Mouse (Mus musculus) thymus, postnatal 4 days (tissue): ENCODE measurements around the gene Foxo3.

Experiments used
- DNase-seq: peaks from one replicate; pipeline ENCODE4 v3.0.0; 2021

The Foxo3 gene

DNA sequence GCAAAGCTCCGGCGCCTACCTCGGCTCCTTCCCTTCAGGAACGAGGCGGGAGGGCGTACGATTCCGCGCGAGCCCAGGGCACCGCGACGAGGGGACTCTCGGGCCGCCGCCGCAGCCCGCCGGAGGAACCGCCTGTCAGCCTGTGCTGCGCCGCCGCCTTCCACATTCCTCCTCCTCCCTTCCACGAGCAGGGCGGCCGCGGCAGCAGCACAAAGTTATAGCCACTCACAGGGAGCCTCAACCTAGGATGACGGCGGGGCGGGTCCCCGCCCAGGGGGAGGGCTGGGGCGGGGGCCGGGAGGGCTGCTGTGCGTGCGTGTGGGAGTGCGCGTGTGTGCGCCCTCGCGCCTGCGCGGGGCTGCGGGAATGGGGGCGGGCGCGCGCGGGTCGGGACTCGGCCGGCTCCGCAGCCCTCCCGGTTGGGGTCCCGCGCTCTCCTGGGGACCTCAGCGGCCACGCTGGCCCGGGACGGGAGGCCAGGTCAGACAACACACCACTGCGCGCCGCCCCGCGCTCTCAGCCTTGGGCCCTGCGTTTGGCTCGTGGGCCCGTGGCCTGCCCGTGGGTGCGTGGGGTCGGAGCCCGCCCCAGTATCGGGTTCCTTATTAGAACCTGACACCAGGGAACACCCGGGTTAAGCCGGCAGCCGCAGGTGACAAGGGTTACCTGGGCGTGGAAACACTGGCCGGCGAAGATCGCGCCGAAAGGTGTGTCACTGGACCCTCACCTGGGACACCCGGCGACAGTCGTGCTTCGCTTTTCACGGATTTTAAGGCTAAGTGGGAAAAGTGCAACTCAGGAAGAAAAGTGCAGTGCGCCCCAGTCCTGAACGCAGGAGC is at the start of gene Foxo3:
Foxo3 (minus strand) TSS at position 249 of the 839 bp plus-strand sequence.
- peak; percentile 90 for DNase-seq

DNA sequence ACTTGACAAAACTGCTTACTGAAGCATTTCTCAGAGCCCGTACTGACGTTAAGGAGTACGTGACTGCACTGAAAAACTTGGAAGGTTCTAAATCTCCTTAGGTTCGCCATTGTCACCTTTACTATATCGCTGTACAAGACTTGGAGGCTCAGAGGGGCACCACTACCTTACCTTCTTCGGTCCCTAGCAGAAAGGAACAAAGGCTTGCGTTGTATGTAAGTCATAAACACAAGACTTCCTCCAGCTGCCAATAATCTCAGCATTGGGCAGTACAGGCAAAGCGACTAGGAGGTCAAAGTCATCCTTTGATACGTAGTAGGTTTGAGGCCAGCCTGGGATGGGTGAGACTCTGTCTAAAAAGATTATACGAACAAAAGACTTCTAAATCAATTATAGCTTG is 48.8 kb upstream of the Foxo3 start:
- no peak for DNase-seq

DNA sequence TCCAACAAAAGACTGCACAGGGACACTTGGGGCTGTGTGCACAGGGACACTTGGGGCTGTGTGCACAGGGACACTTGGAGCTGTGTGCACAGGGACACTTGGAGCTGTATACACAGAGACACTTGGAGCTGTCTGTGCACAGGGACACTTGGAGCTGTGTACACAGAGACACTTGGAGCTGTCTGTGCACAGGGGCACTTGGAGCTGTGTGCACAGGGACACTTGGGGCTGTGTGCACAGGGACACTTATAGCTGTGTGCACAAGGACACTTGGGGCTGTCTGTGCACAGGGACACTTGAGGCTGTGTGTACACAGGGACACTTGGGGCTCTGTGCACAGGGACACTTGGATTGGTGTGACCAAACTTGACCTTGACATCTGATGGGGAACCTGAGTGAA is 47.4 kb upstream of the Foxo3 start:
- DNase-seq: no peak

DNA sequence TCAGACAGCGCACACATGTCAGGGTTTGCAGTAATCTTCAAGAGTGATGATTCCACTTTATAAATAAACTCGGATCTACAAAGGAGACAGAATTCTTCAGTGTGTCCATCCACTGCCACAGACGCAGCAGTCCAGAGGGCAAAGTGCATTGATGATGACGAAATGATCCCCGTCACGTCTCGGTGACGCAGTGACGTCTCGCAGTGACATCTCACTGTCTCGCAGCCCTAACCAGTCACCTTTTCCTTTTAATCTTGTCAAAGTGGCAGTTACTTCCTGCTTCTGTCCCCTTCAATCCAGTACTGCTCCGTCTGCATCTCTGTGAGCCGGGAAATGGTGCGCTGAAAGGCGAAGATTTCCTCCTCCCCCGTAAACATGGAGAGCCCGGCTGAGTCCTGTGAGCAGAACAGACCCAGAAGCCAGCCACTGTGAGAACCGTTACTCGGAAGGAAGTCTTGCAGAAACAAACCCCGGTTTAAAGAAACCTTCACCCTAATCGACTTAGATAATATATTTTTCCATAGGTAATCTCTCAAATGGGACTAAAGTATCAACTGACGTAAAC is 36.7 kb upstream of the Foxo3 start:
- DNase-seq: no peak

DNA sequence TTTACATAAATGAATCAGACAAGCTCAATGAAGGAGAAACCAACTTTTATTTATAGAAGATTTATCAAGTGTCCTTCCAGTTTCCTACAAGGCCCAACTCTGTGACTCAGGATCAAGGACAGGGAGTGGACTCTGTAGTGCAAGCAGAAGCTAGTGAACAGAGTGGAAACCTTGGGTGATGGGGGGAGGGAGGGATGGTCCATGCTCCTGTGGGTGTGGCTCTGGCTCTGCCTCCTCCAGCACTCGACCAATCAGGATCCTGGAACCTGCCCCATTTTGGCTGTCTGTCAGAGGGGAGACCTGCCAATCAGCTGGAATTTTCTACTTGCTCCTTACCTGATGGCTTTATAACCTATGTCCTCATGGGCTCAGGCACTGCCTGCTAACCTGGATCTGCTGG is 36.0 kb upstream of the Foxo3 start:
- no peak for DNase-seq

DNA sequence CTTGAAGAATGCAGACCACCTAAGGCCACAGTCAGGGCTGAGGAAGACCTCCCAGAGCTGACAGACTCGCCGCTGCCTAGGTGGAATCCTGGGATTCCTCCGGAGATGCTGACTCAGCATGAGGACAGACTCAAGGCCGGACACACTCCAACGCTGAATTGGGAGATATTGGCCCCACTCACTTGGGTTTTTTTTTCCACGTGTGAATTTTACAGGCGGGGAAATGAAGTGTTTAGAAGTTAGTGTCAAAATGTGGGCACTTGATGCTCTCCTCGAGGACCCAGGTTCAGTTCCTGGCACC is 32.1 kb upstream of the Foxo3 start:
- no peak for DNase-seq

DNA sequence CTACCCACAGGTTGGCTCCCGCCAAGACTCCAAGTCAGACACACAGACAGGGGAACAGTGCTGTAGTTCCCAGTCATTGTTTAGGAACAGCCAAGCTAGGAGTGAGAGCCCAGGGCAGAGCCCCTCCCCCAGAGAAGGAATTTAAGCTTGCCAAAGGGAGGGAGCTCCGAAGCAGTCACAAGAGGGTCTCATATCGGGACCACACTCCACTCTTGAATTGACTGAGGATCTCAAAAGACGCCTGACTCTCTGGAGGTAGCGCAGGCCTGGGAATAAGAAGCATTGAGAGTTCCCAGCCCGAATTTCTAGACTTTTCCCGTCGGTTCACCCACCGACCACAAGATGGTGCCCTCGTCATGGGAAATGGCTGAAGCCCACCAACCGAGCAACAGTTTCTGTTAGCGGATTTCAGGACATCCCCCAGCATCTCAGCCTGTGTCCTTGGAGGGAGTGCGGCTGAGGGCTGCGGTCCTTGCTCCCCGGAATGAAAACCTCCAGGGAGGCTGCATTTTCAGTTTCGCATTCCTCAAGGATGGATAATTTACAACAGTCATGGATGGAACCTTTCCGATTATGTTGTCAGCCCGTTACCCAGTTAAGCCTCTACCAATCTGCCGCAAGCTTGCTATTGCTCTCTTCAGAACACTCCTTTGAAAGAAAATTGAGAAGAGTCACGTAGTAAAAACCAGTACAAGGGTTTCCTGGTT is 31.6 kb upstream of the Foxo3 start:
- DNase-seq: peak; percentile 84

DNA sequence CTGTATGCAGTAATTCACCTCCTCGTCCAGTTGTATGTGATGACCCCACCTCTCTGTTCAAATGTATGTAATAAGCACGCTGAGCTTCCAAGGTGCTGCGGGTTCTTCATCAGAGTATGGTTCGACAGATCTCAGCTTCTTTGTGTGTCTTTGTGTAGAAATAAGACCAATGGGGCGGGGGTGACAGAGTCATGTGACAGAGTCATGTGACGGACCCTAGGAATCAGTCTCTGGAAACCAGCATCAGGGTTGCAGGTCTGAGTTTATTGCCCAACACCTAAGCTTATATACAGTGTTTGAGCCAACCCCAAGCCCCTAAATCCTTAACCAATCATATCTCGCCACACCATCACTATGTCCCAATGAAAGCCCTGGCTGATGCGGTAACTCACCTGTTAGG is 29.9 kb upstream of the Foxo3 start:
- no peak for DNase-seq

DNA sequence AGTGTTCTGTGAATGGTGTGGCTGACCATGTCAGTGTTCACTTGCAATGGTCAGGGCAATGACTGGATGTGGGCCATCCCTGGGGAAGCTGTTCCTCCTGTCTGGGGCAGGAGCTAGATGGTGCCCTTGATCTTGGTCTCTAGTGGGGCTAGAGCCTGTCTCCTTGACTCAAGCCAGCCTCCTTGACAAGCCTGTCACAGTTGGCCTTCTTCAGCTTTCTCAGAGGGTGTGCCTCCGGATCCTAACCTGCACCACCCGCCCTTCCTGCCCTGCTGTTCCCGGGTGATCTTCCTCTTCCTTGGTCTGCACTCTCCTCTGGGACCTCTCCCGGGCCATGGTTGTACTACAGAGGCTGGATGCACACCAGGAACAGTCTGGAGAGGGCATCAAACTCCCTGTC is 24.2 kb upstream of the Foxo3 start:
- DNase-seq: no peak

DNA sequence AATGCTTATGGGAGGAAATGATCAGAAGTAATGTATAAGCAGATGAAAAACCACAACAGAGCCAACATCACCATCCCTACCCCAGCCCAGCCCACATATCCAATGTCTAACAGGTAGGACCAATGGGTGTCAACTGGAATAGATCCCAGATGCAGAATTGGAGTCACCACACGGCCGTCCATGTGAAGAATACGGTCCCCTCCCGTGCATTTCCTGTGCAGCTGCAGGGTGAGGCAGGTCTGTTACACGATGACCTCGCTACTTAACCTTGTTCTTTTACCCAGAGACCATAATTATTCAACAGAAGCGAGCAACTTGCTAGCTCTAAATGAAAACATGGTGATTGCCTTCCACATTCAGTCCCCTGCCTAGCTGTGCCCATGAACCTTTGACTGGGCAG is 23.4 kb upstream of the Foxo3 start:
- DNase-seq: peak; percentile 33

DNA sequence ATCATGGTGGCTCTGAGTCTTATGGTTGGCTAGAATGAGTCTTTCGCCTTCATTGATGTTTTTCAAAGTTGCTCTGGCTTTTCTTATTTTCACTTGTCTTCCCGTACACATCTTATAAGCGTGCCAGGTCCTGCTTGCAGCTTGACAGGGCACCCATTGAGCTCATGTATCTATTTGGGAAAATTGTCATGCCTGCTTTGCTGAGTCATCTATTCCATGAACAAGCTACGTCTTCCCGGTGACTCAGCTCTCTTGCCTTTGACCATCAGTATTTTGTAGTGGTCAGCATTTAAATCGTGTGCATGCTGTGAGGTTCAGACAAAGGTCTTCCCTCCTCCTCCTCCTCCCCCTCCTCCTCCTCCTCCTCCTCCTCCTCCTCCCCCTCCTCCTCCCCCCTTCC is 22.9 kb upstream of the Foxo3 start:
- DNase-seq: no peak

DNA sequence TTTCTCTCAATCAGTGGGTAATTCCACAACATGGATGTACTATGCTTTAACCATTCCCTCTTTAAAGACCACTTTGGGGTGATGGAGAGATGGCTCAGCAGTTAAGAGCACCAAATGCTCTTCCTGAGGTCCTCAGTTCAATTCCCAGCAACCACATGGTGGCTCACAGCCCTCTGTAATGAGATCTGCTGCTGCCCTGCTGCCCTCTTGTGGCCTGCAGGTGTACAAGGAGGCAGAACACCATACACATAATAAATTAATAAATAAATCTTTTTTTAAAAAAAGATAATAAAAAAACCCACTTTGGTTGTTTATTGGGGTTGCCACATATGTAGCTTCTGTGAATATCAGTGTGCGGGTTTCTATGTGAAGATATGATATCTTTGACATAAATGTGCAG is 21.4 kb upstream of the Foxo3 start:
- DNase-seq: no peak

DNA sequence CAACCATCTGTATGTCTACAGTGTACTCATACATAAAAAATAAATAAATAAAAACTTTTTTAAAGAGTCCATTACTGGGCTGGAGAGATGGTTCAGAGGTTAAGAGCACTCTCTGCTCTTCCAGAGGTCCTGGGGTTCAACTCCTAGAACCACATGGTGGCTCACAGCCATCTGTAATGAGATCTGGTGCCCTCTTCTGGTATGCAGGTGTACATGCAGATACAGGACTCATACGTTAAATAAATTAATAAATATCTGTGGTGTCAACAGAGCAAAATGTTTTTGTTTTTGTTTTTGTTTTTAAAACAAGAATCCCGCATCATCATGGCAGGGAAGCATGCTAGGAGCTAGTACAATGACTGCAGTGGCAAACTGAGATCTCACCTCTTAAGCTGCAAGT is 20.6 kb upstream of the Foxo3 start:
- DNase-seq: no peak

DNA sequence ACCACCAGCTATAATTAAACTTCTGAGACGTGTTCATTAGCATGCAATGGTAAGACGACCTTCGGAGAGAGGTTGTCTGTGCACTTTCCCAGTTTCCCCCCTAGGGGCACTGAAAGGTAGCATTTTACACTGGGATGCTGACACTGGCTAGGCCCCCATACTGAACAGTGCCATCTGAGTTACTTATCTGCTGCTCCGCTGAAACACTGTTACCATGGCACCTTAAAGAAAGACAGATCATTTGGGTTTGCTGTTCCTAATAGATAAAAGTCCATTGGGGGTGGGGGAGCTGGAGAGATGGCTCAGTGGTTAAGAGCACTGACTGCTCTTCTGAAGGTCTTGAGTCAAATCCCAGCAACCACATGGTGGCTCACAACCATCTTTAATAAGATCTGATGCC is 20.0 kb upstream of the Foxo3 start:
- no peak for DNase-seq

DNA sequence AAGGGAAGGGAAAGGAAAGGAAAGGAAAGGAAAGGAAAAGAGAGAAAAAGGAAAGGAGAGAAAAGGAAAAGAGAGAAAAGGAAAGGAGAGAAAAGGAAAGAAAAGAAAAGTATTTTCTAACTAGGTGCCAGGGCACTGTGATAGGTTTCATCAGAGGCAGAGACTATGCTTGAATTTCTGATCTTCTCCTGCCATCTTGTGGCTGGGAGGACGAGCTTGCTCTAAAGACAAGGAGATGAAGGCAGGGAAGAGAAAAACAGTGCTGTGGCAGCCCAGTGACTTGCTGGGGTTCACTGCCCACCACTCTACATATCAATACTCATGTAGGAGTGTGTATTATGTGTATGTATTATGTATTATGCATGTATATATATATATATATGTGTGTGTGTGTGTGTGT is 18.5 kb upstream of the Foxo3 start:
- no peak for DNase-seq

DNA sequence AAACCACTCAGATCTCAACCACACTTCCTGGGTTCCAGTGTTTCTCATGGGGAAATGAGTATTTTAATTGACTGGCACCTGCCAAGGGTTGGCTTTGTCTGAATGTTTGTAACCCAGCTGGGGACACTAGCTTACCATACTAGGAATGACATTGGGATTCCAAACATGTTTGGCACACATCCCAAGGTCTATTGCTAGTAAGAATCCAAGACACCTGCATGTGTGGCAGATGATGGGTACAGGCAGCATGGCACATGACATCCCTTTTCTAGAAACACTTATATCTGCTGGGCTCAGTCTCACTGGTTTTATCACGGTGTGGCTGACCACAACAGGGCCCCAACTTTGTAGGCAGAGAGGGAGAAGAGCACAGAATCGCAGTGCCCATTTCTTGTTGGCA is 17.8 kb upstream of the Foxo3 start:
- DNase-seq: no peak

DNA sequence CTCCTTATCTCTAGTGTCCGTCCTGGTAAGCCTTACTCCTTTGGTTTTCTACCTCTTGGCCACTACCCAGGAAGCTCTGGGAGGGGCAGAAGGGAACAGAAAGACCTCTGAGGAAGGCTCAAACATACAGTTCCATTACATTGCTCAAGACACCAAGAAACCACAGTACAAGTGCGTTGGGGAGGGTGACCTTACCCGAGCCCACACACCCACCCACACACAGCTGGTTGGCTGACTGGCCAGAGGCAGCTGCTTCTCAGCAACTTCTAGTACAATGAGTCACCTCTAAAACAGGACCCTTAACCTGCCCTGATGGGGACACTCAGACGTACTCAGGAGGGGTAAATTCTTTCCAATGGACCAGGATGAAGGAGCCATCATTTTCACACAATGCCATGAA is 17.3 kb upstream of the Foxo3 start:
- DNase-seq: no peak

DNA sequence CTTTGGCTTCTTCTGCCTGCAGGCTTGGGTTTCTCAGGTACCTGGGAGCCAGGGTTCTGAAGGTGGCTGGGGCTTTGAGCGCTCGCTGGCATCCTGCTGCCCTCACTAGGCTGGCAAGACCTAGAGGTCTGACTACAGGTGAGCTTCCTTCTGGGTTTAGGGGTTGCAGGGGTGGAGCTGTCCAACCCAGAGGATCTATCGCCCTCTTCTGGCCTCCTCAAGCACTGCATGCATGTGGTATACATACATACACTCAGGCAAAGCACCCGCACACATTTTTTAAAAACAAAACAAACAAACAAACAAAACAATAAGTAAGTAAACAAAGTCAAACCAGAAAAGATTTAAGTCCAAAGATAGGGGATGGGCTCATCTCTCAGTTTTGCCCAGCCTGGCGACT is 14.8 kb upstream of the Foxo3 start:
- DNase-seq: peak; percentile 92

DNA sequence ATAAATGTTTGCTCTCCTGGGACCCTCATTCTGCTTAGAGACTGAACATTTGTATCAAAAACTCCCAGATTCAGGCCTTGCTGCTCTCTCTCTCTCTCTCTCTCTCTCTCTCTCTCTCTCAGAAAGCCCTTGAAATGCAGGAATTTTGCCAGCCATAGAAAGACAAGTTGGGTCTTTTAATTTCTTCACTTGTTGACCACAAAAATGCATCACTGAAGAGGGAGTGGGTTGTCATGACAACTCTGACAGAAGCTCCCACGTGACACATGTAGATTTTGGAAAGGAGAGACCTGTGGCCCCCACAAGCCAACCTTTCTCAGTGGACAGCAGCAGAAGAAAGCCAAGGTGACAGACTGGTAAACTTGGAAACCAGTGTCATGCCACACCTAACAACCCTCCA is 11.1 kb upstream of the Foxo3 start:
- no peak for DNase-seq

DNA sequence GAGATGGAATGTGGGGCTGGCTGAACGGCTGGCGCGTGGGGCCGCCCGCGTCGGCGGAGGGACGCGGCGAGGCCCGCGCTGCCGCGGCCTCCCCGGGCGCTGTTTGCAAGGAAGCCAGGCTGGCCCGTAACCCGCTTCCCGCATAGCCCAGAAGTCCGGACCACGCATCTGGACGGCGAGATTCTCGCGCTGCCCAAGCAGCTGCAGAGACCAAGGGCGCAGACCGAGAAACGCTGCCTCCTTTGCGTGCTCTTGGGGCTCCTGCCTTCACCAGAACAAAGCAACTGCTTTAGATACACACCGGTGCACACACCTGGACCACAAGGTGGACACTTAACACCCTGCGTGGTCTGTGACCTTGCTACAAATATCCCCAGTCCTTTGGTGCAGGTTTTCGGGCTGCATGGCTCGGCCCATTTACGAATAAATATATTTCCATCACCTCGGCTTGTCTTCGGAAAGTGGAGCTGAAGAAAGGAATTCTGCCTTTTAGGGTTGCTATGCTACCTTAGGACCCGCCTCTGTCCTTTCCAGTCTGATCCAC is 1.8 kb upstream of the Foxo3 start:
- no peak for DNase-seq

DNA sequence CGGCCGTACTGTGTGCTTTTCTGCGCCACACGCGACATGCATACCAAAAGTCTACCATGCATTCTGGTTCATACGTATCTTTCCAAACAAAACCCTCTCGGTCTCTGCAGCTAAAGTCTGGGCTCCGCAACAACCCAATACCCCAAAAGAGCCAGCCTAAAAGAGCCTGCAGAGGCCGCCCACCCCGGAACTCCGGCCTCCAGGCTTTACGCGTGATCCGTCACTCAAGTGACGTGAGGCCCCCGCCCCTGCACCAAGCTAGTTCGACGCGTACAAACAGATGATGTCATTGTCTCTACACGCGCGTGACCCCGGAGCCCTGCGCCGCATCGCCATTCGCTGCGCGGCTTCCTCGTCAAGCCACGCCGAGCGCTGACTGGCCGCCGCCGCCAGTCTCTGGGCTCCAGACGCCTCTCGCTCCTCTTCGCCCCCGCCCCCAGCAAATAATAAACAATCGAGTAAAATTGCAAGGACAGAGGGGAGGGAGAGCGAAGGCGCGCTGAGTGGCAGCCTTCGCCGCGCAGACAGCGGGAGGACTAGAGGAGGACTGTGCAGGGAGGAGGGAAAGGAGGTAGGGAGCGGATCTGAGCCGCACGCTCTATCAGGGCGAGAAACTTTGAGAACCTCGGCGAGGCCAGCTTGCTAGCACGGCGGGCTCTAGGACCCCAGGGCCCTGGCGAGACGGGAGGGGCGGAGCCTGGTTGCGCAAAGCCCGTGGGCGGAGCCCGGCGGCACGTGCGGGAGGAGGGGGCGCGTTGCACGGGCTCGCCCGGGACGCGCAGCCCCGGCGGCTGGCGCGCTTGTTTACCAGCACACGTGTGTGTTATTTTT is 1.1 kb upstream of the Foxo3 start:
- peak; percentile 98 for DNase-seq

DNA sequence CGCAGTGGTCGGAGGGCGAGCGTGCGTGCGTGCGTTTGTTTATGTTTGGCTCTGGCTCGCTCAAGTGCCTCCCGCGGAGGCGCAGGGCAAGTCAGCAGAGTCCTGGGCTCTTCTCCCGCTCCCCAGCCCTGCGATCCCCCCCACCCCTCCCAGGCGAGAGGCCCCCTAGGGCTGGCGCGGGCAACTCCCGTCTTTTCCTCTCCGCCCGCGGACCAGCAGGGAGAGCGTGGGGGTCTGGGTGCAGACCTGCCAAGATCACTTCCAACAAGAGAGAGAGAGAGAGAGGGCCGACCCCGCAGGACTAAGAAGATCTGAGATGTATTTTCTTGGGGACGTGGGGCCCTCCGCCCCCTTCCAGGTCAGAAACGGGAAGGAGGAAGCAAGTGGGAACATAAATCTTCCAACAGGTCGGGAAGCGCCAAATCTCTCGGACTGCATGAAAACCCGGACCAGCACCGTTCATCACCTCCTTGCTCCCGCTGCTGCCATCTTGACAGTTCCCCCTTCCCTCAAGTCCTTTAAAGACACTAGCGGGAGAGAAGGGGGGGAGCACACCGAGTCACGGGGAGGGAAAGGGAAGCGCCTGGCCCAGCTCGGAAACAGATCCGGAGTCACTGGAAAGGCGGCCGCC is 569 bp downstream of the Foxo3 start:
- DNase-seq: peak; percentile 62

DNA sequence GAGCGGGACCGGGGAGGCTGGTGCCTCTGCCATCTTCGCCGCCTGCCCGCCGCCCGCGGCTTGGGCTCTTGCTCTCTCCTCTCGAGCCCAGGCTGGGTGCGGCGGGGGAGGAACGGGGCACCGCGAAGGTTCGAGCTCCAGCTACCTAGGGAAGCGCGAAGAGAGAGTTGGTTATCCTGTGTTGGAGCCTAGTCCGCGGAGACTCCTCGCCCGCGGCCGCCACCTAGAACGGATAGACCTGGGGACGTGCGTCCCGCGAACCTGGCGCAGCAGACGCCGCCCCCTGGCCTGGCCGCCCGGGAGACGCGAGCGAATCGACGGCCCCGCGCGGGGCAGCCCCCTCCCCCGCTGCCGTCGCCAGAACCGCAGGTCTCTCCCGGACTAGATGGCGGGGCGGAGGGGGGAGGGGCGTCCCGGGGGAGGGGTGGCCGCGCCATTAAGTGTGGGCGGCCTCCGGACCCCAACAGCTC is 1.1 kb downstream of the Foxo3 start:
- peak; percentile 80 for DNase-seq
